Mouse (Mus musculus): ENCODE measurements at regions not wholly inside any gene's neighbourhood (a gene's known extent, or its start where the extent isn't known, plus 50 kb on each side); places are given as distances from the start of the nearest gene placed in this dataset.
"Not testable (repeated sequence)": the region's sequence is repeated elsewhere in the genome, so short reads cannot be mapped to it uniquely, and the experiment has no call there.

GRCm38 (mm10) chr10:117565529-117566086, 63.7 kb upstream of the Cpm start:
- no peak overlapping the region for H3K9ac ChIP-seq (replicated peaks; ENCODE audit: low read length, poor library complexity, severe bottlenecking)
- no peaks in the 10 kb centered on the region for H3K36me3 ChIP-seq (ENCODE audit: insufficient read depth, low read length)
- no peaks in the 10 kb centered on the region for H3K4me1 ChIP-seq (ENCODE audit: insufficient read depth, low read length)
- no peak for TF ChIP-seq CTCF (IDR thresholded peaks at IDR 0.05)
- DNase-seq (ENCODE audit: low spot score) (no peak), ATAC-seq (ENCODE audit: low FRiP score) (no peak)
- H3K27me3 ChIP-seq (ENCODE audit: insufficient read depth, low read length) = no peaks in the 10 kb centered on the region; the same call in 1 of the 2 replicates
- H3K4me3 ChIP-seq (ENCODE audit: low read depth, low read length) = no peak overlapping the region
- no peaks in the 10 kb centered on the region for H3K9me3 ChIP-seq (ENCODE audit: low read length)
- WGBS = 93% methylated on average over 4 of the region's 4 CpGs
- H3K27ac ChIP-seq (ENCODE audit: low read depth, low read length) = no peak overlapping the region
- H3K4me2 ChIP-seq (ENCODE audit: low read depth, low read length, poor library complexity, severe bottlenecking) = no peak overlapping the region

GRCm38 (mm10) chr10:117565110-117565509, 64.2 kb upstream of the Cpm start:
- DNase-seq (ENCODE audit: low spot score) (no peak), ATAC-seq (ENCODE audit: low FRiP score) (no peak)
- no peaks in the 10 kb centered on the region; the same call in 1 of the 2 replicates for H3K27me3 ChIP-seq (ENCODE audit: insufficient read depth, low read length)
- H3K4me2 ChIP-seq (ENCODE audit: low read depth, low read length, poor library complexity, severe bottlenecking) = no peak overlapping the region
- H3K4me1 ChIP-seq (ENCODE audit: insufficient read depth, low read length) = no peaks in the 10 kb centered on the region
- no peaks in the 10 kb centered on the region for H3K36me3 ChIP-seq (ENCODE audit: insufficient read depth, low read length)
- no peak for TF ChIP-seq CTCF (IDR thresholded peaks at IDR 0.05)
- no peak overlapping the region for H3K27ac ChIP-seq (ENCODE audit: low read depth, low read length)
- no peak overlapping the region for H3K9ac ChIP-seq (replicated peaks; ENCODE audit: low read length, poor library complexity, severe bottlenecking)
- no peaks in the 10 kb centered on the region for H3K9me3 ChIP-seq (ENCODE audit: low read length)
- 93% methylated on average over 3 of the region's 3 CpGs for WGBS
- no peak overlapping the region for H3K4me3 ChIP-seq (ENCODE audit: low read depth, low read length)

GRCm38 (mm10) chr10:117564118-117565040, 64.9 kb upstream of the Cpm start:
- no peaks in the 10 kb centered on the region for H3K4me1 ChIP-seq (ENCODE audit: insufficient read depth, low read length)
- no peak for ATAC-seq (ENCODE audit: low FRiP score)
- H3K27ac ChIP-seq (ENCODE audit: low read depth, low read length) = no peak overlapping the region
- 44% methylated on average over 12 of the region's 12 CpGs for WGBS
- no peaks in the 10 kb centered on the region for H3K36me3 ChIP-seq (ENCODE audit: insufficient read depth, low read length)
- no peak overlapping the region for H3K4me3 ChIP-seq (ENCODE audit: low read depth, low read length)
- no peak for DNase-seq (ENCODE audit: low spot score)
- no peak overlapping the region for H3K9ac ChIP-seq (replicated peaks; ENCODE audit: low read length, poor library complexity, severe bottlenecking)
- no peak for TF ChIP-seq CTCF (IDR thresholded peaks at IDR 0.05)
- H3K27me3 ChIP-seq (ENCODE audit: insufficient read depth, low read length) = no peaks in the 10 kb centered on the region; the same call in 1 of the 2 replicates
- H3K9me3 ChIP-seq (ENCODE audit: low read length) = no peaks in the 10 kb centered on the region
- no peak overlapping the region for H3K4me2 ChIP-seq (ENCODE audit: low read depth, low read length, poor library complexity, severe bottlenecking)

GRCm38 (mm10) chr10:117563429-117564117, 65.7 kb upstream of the Cpm start:
- Histone ChIP-seq H3K36me3 (ENCODE audit: insufficient read depth, low read length) (no peaks in the 10 kb centered on the region), H3K27ac (ENCODE audit: low read depth, low read length) (no peak overlapping the region), H3K4me2 (ENCODE audit: low read depth, low read length, poor library complexity, severe bottlenecking) (no peak overlapping the region), H3K9ac (replicated peaks; ENCODE audit: low read length, poor library complexity, severe bottlenecking) (no peak overlapping the region), H3K27me3 (ENCODE audit: insufficient read depth, low read length) (no peaks in the 10 kb centered on the region), H3K4me1 (ENCODE audit: insufficient read depth, low read length) (no peaks in the 10 kb centered on the region), H3K9me3 (ENCODE audit: low read length) (no peaks in the 10 kb centered on the region), H3K4me3 (ENCODE audit: low read depth, low read length) (no peak overlapping the region)
- no peak for DNase-seq (ENCODE audit: low spot score)
- no peak for TF ChIP-seq CTCF (IDR thresholded peaks at IDR 0.05)
- no peak for ATAC-seq (ENCODE audit: low FRiP score)
- WGBS = 81% methylated on average over 8 of the region's 8 CpGs

DNA sequence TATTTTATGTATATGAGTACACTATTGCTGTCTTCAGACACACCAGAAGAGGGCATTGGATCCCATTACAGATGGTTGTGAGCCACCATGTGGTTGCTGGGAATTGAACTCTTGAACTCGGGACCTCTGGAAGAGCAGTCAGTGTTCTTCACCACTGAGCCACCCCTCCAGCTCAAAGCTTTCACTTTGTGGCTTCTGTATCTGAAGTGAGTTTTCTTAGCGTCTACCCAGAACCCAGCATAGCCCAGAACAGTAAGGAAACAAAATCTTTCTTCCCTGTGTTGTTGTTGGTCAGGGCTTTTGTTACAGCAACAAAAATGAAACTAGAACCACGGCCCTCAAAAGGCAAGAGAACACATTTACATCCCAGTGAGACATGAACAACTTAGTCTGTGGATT, 66.5 kb upstream of the Cpm start:
- not testable (repeated sequence) for H3K4me3 ChIP-seq (ENCODE audit: low read depth, low read length); DNase-seq (ENCODE audit: low spot score); H3K36me3 ChIP-seq (ENCODE audit: insufficient read depth, low read length); H3K27ac ChIP-seq (ENCODE audit: low read depth, low read length); H3K27me3 ChIP-seq (ENCODE audit: insufficient read depth, low read length); H3K9me3 ChIP-seq (ENCODE audit: low read length); H3K9ac ChIP-seq (replicated peaks; ENCODE audit: low read length, poor library complexity, severe bottlenecking); H3K4me1 ChIP-seq (ENCODE audit: insufficient read depth, low read length); H3K4me2 ChIP-seq (ENCODE audit: low read depth, low read length, poor library complexity, severe bottlenecking); ATAC-seq (ENCODE audit: low FRiP score)
- WGBS = 91% methylated on average over 3 of the region's 3 CpGs

Data from midbrain, postnatal 0 days (tissue).